Mouse (Mus musculus) retina, adult 2 months (tissue): Measurements from ENCODE around the gene Dmrt1.
"Not testable (repeated sequence)": the region's sequence is repeated elsewhere in the genome, so short reads cannot be mapped to it uniquely, and the experiment has no call there.

Experiments used
- DNase-seq: peaks from one replicate; pipeline ENCODE4 v3.0.0-alpha.2; 2012; ENCODE audit warnings: low read depth, low spot score

Dmrt1 gene

DNA sequence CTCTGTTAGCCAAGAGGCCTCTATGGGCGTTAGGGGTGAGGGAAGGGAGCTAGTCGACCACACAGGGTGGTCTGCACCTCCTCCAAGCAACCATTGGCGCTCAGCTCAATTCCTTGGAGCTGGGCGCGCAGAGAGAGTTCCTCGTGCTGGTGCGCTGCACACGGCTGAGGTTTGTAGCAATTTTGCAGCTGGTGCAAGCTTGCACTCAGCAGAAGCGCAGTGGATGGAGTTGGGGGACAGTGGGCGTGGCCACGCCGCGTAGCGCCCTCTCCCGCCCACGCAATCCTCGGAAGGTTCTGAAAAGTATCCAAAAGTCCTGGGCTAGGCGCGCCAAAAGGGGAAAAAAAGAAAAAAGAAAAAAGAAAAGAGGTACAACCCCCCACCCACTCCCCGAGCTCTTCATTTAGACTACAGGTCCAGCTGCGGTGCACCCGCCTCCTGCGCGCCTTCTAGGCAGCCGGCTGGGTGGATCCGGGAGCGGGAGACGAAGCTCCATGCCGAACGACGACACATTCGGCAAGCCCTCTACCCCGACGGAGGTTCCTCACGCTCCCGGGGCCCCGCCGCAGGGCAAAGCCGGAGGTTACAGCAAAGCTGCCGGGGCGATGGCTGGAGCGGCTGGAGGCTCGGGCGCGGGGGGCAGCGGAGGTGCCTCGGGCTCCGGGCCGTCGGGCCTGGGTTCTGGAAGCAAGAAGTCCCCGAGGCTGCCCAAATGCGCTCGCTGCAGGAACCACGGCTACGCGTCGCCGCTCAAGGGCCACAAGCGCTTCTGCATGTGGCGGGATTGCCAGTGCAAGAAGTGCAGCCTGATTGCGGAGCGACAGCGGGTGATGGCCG lies at the start of gene Dmrt1:
Gene Dmrt1 (plus strand): TSS at position 259 of the 837 bp plus-strand sequence.
- DNase-seq: no peak

- no peak for DNase-seq
Observed at GRCm38 (mm10) chr19:25460760-25461159, 44.7 kb upstream of the Dmrt1 start.

DNA sequence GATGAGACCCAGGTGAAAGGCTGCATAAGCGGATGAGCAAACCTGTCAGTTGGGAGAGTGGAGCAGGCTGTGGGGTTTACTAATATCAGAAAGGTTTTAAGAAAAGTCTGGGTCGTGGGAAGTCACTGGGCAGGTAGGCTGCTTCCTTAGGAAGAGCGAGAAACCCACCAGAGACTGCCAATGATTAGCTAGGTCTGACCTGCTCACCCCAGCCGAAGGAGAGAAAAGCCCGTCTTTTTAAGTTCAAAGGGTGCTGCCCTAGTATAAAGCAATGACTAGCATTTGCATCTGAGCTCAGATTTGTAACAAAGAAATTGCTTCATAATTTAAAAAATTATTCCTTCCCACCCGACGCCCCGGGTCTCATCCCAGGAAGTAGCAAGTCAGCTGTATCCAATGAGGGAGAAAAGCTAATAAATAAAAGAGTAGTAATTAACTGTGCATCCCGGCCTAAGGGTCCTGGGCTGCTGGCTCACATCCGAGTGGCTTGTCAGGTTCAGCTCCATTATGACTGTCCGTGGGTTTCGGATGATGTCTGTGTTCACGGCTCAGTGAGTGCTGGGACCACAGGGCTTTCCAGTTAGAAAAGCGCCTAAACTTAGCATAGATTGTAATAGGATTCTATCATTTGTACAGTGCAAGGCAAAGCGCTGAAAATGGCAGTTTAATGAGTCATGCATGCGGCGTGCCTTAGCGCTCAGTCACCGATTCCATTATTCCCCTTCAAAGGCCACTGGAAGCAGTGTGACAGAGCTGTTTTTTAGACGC lies 43.7 kb upstream of the Dmrt1 start:
- no peak for DNase-seq

DNA sequence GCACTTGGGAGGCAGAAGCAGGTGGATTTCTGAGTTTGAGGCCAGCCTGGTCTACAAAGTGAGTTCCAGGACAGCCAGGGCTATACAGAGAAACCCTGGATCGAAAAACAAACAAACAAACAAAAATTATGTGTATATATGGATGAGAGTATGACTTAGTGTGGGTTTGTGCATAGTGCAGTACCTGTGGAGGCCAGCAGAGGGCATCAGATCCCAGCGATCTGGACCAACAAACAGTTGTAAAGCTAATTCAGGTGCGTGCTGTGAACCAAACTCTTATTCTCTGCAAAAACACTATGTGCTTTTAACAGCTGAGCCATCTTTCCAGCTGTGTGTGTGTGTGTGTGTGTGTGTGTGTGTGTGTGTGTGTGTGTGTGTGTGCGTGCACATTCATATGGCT lies 29.6 kb upstream of the Dmrt1 start:
- DNase-seq: not testable (repeated sequence)

GRCm38 (mm10) chr19:25479152-25479669 lies 26.2 kb upstream of the Dmrt1 start:
- no peak for DNase-seq

GRCm38 (mm10) chr19:25480820-25481219 lies 24.6 kb upstream of the Dmrt1 start:
- no peak for DNase-seq

DNA sequence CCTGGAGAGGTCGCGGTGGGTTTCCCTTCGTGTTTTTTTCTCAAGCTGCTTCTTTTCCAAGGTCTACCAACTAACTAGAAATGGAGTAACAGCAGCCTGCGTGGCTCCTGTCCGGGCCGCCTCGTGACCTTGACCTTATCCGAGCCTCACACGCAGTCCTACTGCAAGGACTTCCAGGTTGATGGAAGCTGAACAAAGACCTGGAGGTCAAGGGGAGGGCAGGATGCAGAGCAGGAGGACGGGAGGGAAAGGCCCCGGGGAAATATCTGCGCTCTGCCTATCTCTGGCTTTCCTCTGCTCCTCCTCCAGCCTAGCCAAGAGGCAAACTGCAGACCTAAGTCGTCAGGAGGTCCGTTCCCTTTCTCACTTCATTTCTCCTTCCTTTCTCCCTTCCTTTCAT lies 18.9 kb upstream of the Dmrt1 start:
- DNase-seq: no peak

DNA sequence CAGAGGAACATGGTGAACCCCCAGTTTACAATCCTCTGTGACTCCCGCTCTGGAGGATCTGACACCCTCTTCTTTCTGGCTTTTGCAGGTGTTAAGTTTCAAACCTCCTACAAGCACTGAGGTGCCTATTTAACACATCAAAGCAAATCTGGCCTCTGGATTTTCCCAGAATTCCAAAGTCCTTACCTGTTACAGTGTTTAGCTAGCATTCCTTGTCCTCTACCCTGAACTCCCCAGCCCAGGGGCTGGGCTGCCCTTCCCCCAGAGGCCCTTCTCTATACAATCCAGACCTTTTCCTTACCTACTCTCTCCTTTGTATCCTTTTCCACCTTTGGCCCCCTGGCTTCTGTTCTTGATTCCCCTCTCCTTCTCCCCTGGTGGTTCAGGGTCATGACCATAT lies 18.1 kb upstream of the Dmrt1 start:
- DNase-seq: no peak

DNA sequence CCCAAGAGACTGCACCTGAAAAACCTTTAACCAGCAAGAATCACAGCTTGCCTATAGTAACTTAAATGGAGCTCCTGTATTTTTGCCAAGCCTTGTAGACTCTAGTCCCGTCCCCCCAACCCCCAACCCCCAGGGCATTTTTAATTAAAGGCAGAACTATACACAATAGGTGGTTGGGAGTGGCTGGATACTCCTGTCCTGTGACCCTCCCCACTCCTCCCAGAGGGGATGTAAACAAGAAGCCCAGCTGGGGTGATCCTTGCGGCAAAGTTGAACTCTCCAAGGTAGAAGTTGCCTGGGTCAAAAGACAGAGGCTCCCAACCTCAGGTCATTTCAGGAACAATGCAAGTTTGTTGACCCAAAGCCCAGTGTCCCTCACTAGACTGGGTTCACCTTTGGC lies 16.9 kb upstream of the Dmrt1 start:
- DNase-seq: no peak

DNA sequence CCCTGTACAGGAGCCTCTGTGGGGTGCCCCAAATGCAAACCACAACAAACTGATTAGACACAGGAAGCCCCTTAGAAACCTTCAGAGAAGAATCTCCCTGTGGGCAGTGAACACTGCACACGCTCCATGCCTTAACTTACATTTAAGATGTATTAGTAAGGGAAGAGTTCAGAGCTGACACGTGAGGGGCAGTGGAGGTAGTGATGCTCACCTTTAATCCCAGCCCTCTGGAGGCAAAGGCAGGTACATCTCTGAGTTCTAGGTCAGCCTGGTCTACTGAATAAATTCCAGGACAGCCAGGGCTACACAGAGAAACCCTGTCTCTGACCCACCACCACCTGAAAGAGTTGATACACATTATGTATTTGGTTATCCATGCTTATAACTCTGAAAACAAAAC lies 15.9 kb upstream of the Dmrt1 start:
- DNase-seq: no peak

DNA sequence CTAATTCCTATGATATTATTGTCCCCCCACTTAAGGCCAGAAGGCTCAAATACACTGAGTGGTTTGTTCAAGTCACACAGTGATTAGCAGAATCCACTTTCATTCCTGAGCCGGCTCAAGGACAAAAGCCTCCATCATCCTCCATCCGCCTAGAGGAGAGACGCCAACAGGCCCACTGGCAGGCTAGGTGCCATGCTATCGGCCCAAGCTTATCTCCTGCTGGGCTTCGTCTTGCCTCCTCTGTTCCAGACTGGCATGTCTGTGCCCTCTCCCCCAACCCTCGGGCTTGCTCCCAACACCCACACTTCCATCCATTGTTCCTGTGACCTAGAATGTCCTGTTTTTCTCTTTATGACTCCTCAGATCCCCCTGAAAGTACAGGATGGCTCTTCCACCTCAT lies 8.0 kb upstream of the Dmrt1 start:
- no peak for DNase-seq

GRCm38 (mm10) chr19:25504878-25505277 lies 540 bp upstream of the Dmrt1 start:
- no peak for DNase-seq

DNA sequence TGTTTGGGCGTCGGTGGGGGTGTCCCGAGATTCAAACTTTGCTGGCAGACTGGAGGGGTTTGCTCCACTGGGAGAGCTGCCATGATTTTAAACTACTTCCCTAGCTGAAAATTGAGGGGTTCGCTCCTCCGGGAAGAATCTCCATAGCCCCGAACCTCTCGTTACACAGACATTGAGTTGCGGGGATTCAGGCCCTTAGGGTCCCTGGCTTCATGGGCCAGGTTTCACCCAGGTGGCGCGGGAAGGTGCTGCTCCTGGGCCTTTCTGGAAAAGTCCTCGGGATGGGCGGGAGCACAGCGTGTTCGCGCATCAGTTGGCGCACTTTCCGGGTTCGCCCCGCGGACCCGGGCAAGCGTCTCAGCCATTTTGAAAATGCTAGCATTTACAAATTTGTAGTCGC lies 1.2 kb downstream of the Dmrt1 start:
- DNase-seq: no peak

DNA sequence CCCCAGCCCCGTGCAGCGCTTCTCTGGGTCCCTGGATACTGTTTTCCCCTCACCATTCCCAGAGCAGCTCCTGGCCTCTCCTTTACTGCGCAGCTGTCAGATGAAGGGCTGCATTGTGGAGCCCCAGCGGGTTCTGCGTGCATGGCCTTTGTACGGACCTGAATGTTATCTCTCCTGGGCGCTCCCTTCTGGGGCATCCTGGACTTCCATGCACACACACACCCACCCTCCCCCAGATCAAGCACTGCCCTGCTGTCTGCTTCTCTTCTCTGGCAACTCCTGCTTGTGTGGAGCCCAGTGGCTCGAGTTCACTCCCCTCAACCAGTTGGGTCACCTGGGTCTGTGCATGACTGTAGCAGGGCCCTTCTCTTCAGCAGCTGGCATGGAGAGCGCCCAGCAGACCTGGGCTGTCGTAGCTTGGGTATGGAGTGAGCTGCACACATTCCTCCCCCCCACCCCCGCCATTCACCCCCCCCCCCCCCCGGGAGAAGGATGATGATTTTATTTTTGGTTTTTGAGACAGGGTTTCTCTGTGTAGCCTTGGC lies 9.6 kb downstream of the Dmrt1 start:
- DNase-seq: no peak

DNA sequence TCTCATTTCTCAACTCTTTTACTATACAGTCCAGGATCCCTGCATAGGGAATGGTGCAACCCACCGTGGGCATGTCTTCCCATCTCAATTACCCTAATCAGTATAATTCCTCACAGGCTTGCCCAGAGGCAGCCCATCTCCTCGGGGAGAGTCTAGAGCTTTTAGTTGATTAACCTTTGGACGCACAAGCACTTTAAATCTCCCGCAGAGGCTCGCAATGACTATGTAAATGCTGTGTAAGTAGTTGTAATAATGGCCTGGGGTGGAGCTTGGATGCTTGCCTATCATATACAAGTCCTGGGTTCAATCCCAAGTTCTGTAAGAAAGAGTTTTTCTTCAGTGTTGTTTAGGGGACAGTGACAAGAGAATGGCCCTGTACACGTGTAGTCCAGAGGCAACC lies 18.7 kb downstream of the Dmrt1 start:
- DNase-seq: no peak

- DNase-seq: no peak
Observed at GRCm38 (mm10) chr19:25525726-25526125, 20.3 kb downstream of the Dmrt1 start.

GRCm38 (mm10) chr19:25529673-25530072 lies 24.3 kb downstream of the Dmrt1 start:
- no peak for DNase-seq

DNA sequence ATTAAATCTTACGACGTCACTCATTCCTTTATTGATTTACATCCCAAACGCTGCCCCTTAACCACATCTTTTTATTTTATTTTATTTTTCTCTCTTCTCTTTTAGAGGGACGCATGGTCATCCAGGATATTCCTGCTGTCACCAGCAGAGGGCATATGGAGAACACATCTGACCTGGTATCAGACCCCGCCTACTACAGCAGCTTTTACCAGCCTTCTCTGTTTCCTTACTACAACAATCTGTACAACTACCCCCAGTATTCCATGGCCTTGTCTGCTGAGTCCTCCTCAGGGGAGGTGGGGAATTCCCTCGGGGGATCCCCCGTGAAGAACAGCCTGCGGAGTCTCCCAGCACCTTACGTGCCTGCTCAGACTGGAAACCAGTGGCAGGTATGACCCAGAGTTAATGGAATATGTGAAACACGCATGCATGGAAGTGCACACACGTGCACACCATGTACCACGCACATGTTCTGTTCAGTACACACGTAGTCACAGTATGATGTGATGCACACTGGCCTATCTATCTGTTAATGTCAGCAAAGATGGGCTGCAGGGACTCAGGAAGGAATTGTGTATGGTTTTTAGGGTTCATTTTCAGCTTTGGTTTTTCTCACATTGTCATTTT lies 40.4 kb downstream of the Dmrt1 start:
- peak; percentile 23 for DNase-seq

DNA sequence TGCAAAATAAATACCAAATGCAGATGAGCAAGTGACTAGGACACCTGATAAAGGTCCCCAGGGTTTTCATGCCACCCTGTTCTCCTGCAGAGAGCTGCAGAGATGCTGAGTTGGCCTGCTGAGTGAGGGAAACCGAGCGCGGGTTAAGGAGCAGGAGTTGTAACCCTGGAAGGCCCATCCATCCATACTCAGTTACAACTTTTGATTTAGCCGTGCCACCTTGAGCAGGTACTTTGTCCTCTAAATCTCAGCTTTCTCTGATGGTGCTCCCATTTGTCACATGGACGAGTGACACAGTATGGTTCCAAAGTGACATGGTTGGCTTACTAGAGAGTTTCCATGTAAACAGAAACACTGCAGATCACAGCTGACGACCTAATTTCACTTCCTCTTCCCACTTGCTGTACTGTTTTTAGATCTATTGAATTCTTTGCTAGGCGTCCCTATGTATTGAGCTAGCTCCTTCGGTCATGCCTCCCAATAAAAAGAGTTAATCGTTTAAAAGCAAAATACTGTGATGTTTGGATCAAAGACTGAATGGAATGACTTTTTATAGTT lies 41.7 kb downstream of the Dmrt1 start:
- no peak for DNase-seq

DNA sequence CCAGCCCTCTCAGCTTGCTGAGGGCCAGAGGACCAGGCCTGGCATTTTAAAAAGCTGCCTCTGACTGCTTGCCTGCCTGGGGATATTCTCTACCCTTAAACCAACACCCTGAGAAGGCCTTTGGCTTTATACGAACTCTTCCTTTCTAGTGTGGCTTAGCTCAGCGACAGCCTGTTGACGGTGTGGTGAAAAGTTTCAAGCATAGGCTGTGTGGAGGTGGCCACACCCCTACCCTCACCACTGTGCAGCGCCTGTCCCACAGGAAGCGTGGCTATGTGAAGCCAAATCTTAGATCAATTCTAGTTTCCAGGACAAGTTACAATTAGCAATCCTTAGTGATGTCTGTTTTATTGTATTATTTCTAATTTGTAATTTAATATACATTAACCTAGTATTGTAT lies 44.9 kb downstream of the Dmrt1 start:
- DNase-seq: no peak

DNA sequence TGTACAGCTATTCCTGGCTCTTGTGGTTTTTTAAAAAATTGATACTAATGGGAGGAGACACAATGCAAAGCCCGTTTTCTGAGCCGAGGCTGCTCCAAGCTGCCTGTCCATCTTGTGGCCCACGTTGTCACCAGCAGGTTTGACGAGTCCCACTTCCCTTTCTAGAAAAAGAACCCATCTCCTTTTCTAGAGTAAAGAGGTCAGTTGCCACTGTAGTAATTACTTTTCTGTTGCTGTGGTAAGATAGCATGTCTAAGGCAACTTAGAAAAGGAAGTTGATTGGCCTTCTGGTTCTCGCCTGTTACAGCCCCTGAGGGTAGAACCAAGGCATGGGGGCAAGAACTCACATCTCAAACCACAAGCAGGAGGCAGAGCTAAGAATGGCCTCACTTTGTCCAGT lies 45.6 kb downstream of the Dmrt1 start:
- no peak for DNase-seq

DNA sequence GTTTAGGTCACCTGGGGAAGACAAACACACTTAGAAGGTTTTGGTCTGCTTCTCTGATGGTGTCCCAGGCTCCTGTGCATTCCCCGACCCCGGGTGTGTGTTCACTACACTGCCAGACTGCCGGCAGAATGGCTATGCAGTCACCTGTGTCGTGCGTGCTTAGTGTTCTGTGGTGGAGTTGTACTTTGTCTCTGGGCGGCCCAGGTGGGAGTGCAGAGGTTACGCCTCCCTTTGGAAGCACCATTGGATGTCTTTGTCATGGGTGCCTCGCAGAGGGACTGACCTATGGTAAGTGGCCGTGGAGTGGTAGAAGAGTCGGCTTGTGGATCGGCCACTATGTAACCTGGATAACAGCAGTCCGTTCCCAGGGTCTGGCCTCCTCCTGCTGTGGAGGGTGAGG lies 59.0 kb downstream of the Dmrt1 start:
- DNase-seq: no peak
